Mouse (Mus musculus): ENCODE data around the gene Olfr843.

Gene Olfr843

DNA sequence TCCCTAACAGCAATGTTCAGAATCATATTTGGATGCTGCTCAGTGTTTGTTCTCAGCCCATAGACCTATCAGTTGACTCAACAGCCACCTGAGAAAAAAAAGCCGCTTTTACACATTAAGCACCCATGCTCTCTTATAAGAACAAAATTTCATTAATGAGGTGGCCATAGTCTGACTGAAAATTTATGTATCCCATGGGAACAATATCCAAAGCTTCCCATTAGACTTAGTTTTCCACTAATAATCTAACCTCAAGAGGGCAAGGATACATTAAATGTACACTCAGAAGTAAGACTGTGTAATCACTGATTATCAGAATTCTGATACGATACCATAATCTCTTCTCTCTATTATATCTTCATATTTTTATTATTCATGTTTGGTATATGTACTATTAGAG is at the start of gene Olfr843:
Gene Olfr843, minus strand, starts transcription at position 101 of the 400 bp plus-strand sequence.
- ChIA-PET CTCF (no interaction called here), POLR2A (no interaction called here)
